Mouse (Mus musculus): Measurements from ENCODE around the gene Atp5j.

The Atp5j gene

GRCm38 (mm10) chr16:84835441-84835822, at the start of gene Atp5j:
TSS of gene Atp5j (minus strand) at chr16:84835625.
- peak; percentile 75 for DNase-seq (ENCODE audit: low spot score)

GRCm38 (mm10) chr16:84884572-84884971, 49.1 kb upstream of the Atp5j start:
- no peak for DNase-seq (ENCODE audit: low spot score)

DNA sequence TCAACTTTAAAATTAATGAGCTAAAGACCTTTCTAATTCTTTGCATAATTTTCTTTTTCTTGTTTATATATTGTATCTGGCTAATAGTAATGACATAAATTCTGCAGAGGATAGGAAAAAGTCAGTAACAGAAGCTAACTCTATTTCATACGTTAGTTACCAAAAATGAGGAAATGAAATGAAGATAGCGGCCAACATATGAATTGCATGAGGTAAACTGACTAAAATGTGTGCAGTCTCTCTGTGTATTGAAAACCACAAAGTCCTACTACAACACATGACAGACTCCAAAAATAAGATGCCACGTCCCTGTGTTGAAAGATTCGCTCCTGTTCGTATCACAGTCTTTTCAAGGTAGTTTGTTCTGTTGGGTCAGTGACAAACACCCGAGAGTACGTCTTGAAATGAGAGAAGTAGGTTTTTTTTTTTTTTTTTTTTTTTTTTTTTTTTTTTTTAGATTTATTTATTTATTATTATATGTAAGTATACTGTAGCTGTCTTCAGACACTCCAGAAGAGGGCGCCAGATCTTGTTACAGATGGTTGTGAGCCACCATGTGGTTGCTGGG, 46.4 kb upstream of the Atp5j start:
- no peak for DNase-seq (ENCODE audit: low spot score)

- no peak for DNase-seq (ENCODE audit: low spot score)
These were observed 45.7 kb upstream of the Atp5j start for GRCm38 (mm10) chr16:84881168-84881567.

DNA sequence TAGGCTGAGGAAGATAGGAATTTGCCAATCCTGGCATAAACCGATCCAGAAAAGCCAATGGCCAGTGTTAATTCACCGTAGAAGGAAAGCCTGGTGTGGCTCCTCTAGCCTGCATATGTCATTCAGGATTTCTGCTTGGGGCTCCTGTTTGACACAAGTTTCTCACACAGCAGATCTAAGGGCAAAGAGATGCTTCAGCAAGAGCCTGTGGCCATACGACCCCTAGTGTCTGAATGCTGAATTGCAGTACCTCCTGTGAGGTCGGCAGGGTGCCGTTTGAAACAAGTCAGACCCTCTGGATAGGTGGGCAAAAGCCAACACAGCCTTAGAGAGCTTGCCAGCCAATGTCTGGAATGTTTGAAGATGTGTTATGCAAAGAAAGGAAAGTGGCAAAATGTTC, 43.7 kb upstream of the Atp5j start:
- peak; percentile 25 for DNase-seq (ENCODE audit: low spot score)

DNA sequence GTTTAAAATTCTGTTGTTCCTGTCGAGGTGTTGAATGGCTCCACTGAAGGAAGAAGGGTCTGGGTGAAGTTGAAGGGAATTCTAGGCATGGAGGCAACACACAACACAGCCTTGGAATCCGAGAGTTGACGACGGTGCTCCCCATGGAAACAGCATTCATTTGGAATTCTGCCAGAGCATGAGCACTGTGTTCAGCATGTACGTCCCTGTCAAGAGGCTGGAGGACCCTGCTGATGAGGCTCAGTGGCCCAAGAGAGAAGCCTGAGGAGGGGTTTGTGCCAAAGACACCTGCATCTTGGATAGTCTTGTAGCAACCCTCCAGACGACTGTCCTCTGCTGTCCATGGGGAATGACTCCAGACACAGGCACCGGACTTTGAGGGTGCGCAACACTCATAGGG, 40.7 kb upstream of the Atp5j start:
- no peak for DNase-seq (ENCODE audit: low spot score)

DNA sequence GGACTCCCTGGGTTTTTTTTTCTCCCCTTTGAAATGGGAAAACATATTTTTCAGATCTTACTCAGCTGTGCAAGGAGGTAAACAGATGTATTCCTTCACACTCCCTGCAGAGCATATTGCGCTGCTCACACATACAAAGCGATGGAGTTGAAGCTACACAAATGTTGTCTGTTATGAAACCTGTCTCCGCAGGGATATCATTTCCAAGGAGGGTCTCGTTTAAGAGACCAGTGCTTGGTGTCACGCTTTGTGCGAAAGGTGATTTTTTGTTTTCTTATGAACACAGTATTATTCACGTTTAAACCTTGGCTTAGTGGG, 40.3 kb upstream of the Atp5j start:
- peak; percentile 6 for DNase-seq (ENCODE audit: low spot score)

GRCm38 (mm10) chr16:84875012-84875717, 39.7 kb upstream of the Atp5j start:
- peak; percentile 12 for DNase-seq (ENCODE audit: low spot score)

- no peak for DNase-seq (ENCODE audit: low spot score)
These were observed 38.4 kb upstream of the Atp5j start for GRCm38 (mm10) chr16:84873805-84874204.

- DNase-seq (ENCODE audit: low spot score): no peak
These were observed 29.2 kb upstream of the Atp5j start for GRCm38 (mm10) chr16:84864656-84865055.

GRCm38 (mm10) chr16:84853492-84853891, 18.1 kb upstream of the Atp5j start:
- DNase-seq (ENCODE audit: low spot score): no peak

- DNase-seq (ENCODE audit: low spot score): no peak
These were observed 3.2 kb upstream of the Atp5j start for GRCm38 (mm10) chr16:84838576-84838975.

GRCm38 (mm10) chr16:84835823-84836743, 658 bp upstream of the Atp5j start:
- DNase-seq (ENCODE audit: low spot score): no peak

DNA sequence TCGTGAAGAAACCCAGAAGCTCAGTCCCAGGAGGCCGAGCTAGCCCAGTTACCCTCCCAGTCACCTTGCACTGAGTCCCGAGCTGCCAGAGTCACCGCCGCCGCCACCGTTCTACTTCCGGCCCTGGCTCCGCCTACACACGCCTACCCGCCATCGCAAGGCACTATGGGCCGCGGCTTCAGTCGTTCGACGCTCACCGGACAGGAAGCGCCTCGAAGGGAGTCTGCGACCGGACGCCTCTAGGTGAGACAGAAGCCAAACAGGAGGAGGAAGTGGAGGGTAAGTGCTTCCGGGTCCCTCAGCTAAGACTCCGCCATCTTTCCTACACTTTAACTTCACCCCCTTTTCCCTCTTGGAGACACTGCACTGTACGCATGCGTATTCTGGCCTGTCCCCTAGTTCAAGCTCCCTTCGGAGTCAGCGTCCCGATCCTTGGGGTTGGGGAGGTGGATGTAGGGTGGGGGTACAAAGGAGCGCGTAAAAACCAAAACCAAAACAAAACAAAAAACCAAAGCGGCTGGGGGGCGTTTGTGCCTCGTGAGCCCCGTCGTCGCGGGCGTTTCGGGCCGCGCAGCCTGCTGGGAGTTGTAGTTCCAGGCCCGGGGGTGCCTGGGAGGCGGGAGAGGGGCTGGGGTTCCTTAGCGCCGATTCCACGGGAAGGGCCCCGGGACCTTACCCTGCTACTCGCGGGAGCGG, 532 bp downstream of the Atp5j start, which contains the start of gene Gabpa:
Gabpa (plus strand) TSS at position 181 of the 696 bp plus-strand sequence.
- DNase-seq (ENCODE audit: low spot score): peak; percentile 90

DNA sequence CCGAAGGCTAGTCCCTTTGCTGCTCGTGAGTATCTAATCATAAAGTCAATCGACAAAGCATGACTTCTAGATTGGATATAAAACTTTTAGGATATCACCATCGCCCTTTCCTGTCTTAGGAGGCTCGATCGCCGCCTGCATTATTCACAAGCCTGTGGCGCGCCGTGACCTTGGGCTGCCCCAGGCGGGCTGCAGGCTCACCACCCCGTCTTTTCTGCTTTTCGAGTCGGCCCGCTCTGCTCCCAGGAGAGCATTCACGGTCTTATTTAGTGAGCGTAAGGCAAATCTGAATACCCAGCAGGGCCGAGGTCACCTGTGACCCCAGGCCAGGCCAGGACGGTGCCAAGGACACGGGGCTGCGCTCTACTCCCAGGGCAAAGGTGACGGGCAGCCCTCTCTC, 1.1 kb downstream of the Atp5j start:
- DNase-seq (ENCODE audit: low spot score): no peak

- no peak for DNase-seq (ENCODE audit: low spot score)
These were observed 2.7 kb downstream of the Atp5j start for GRCm38 (mm10) chr16:84832736-84833135.

DNA sequence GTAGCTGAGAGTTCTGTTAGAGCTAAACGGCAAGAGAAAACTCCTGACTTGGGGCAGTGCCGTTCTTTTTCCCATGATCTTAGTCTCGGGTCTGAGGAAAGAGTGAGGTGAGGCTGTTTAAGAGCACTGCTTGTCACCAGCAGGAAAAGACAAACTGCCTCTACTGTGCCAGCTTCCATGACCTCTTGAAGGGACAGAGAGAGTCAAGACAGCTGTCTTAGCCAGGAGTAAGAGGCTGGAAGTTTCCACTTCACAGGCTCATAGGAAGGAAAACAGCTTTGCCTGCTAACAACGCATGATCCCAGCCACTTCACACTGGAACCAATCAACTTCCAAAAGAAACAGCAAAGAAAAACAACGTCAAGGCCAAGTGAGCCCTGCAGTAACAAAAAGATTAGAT, 3.7 kb downstream of the Atp5j start:
- DNase-seq (ENCODE audit: low spot score): no peak

- DNase-seq (ENCODE audit: low spot score): no peak
These were observed 10.4 kb downstream of the Atp5j start for GRCm38 (mm10) chr16:84825009-84825408.

- no peak for DNase-seq (ENCODE audit: low spot score)
These were observed 18.0 kb downstream of the Atp5j start for GRCm38 (mm10) chr16:84817423-84817822.

GRCm38 (mm10) chr16:84814511-84814910, 20.9 kb downstream of the Atp5j start:
- DNase-seq (ENCODE audit: low spot score): no peak

- no peak for DNase-seq (ENCODE audit: low spot score)
These were observed 21.6 kb downstream of the Atp5j start for GRCm38 (mm10) chr16:84813852-84814251.

- DNase-seq (ENCODE audit: low spot score): no peak
These were observed 25.2 kb downstream of the Atp5j start for GRCm38 (mm10) chr16:84810254-84810653.

All from left cerebral cortex, adult 11 months (tissue).